Mouse (Mus musculus) embryonic facial prominence, embryonic 13.5 days (tissue): Measurements from ENCODE around the gene Frat2. TPM values are rescaled to one million over a fixed set of nuclear protein-coding genes. Genes with fewer than 3 reads are reported as not detected.
A peak's percentile ranks its signal among the peaks of the same experiment; 100 is the strongest.
"Not testable (repeated sequence)": the region's sequence is repeated elsewhere in the genome, so short reads cannot be mapped to it uniquely, and the experiment has no call there.

ENCODE experiments used
- ATAC-seq: fragments of 200-750 bp; cut with Nextera tagmentation; 2 replicates; pipeline ENCODE4 v1.8.0; 2017; ENCODE audit warnings: low read depth; ENCODE audit not compliant: insufficient number of reproducible peaks, insufficient read depth, low FRiP score, low TSS enrichment
- H3K27ac ChIP-seq: fragments of 300-500 bp; sonication (generic); 2 replicates; pipeline ENCODE4 v1.5.1; 2015; ENCODE audit warnings: moderate library complexity, mild to moderate bottlenecking, inconsistent platforms
- H3K27me3 ChIP-seq: fragments of 300-500 bp; sonication (generic); 2 replicates; pipeline ENCODE4 v1.6.1; 2015; ENCODE audit warnings: mild to moderate bottlenecking, inconsistent platforms
- H3K36me3 ChIP-seq: fragments of 300-500 bp; sonication (generic); 2 replicates; pipeline ENCODE4 v1.6.1; 2015; ENCODE audit warnings: mild to moderate bottlenecking, inconsistent platforms
- H3K4me1 ChIP-seq: fragments of 300-500 bp; sonication (generic); 2 replicates; pipeline ENCODE4 v1.6.1; 2015; ENCODE audit warnings: inconsistent platforms
- H3K4me2 ChIP-seq: fragments of 300-500 bp; sonication (generic); 2 replicates; pipeline ENCODE4 v1.6.1; 2015; ENCODE audit warnings: moderate library complexity, mild to moderate bottlenecking, inconsistent platforms
- H3K4me3 ChIP-seq: fragments of 300-500 bp; sonication (generic); 2 replicates; pipeline ENCODE4 v1.5.1; 2015; ENCODE audit warnings: mild to moderate bottlenecking, inconsistent platforms
- H3K9ac ChIP-seq: fragments of 300-500 bp; sonication (generic); 2 replicates; pipeline ENCODE4 v1.6.1; 2015; ENCODE audit warnings: mild to moderate bottlenecking, inconsistent platforms
- H3K9me3 ChIP-seq: fragments of 300-500 bp; sonication (generic); 2 replicates; pipeline ENCODE4 v1.6.1; 2016; ENCODE audit warnings: inconsistent platforms
- WGBS: fragments of 180-500 bp; shearing (Covaris S2); methylation state at CpG from one replicate; pipeline ENCODE4 v1.1.7; 2015; ENCODE audit warnings: mixed read lengths; 5-methylcytosine and 5-hydroxymethylcytosine counted together
- polyA plus RNA-seq: library from polyadenylated mRNA; unstranded; fragments of >200 nt; fragmentation: Nextera tagmentation; extraction: Ambion mirVana; gene quantifications from 2 replicates; pipeline ENCODE4 v1.2.1, GENCODE M21; 2015

Frat2 gene
- polyA plus RNA-seq, 1 experiment from 2014 or later: 5.3 TPM

DNA sequence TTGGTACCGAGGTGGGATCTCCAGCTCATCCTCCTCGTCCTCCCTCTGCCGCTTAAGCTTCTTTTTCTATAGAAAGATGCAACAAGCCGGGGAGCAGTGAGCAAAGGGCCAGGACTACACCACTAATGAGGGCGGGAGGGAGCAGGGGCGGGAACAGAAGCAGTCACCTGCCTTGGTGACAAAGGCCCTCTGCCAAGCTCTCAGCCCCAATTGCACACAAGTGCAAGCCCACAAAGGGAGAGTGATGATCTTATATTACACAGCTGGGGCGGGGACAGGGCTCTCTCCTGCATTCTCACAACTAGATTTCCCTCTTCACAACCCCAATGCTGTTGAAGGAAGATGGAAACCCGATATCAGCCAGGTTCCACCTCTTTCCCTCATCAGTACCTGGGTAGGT is 18.8 kb upstream of the Frat2 start:
- H3K27ac ChIP-seq: no peak overlapping the region
- no peak overlapping the region for H3K9ac ChIP-seq
- WGBS: 87% methylated on average over 8 of the region's 8 CpGs
- no peak overlapping the region for H3K4me3 ChIP-seq
- no peaks in the 10 kb centered on the region for H3K27me3 ChIP-seq
- H3K4me2 ChIP-seq: no peak overlapping the region
- H3K36me3 ChIP-seq: peaks cover 88% of the 10 kb centered on the region
- H3K9me3 ChIP-seq: no peaks in the 10 kb centered on the region
- H3K4me1 ChIP-seq: no peaks in the 10 kb centered on the region
- no peak for ATAC-seq

DNA sequence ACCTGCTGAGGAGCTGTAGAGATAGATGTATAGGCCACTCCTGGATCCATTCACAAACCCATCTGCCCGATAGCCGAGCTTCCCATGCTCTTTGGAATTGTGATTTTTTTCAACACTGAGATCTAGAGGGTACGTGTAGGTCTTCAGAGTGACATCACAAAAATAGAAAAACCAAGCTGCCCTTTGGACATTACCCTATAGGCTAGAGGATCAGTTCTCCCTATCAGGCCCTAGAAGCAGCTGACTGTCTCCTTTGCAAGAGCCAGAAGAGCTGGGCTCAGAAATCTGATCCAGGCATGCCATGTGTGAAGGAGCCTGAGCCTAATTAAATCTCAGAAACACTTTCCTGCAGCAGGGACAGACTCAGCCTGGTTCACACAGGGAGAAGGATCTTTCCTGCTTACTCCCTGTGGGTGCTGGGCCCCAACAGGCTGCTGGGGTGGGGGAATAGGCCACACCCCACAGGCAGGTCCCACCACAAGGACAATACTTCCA is 9.9 kb upstream of the Frat2 start:
- H3K36me3 ChIP-seq: peaks cover 18% of the 10 kb centered on the region
- no peak overlapping the region for H3K4me3 ChIP-seq
- WGBS: 76% methylated on average over 3 of the region's 3 CpGs
- no peak overlapping the region; the same call in 1 of the 2 replicates for H3K27ac ChIP-seq
- no peaks in the 10 kb centered on the region for H3K9me3 ChIP-seq
- H3K27me3 ChIP-seq: no peaks in the 10 kb centered on the region
- no peak for ATAC-seq
- H3K4me1 ChIP-seq: peaks cover 15% of the 10 kb centered on the region
- peak overlapping the region; percentile 32; the same call in 1 of the 2 replicates for H3K9ac ChIP-seq
- H3K4me2 ChIP-seq: no peak overlapping the region

- WGBS: 74% methylated on average over 5 of the region's 5 CpGs
- H3K36me3 ChIP-seq: peaks cover 11% of the 10 kb centered on the region
- H3K9ac ChIP-seq: no peak overlapping the region
- no peak overlapping the region for H3K4me3 ChIP-seq
- no peaks in the 10 kb centered on the region for H3K27me3 ChIP-seq
- no peak for ATAC-seq
- H3K4me2 ChIP-seq: no peak overlapping the region
- peaks cover 15% of the 10 kb centered on the region for H3K4me1 ChIP-seq
- no peak overlapping the region for H3K27ac ChIP-seq
- no peaks in the 10 kb centered on the region for H3K9me3 ChIP-seq
Observed at GRCm38 (mm10) chr19:41857086-41857762, 9.3 kb upstream of the Frat2 start.

GRCm38 (mm10) chr19:41852423-41852822 is 4.5 kb upstream of the Frat2 start:
- H3K27me3 ChIP-seq: no peaks in the 10 kb centered on the region
- 81% methylated on average over 4 of the region's 4 CpGs for WGBS
- no peak overlapping the region for H3K27ac ChIP-seq
- no peak for ATAC-seq
- H3K36me3 ChIP-seq: no peaks in the 10 kb centered on the region
- no peak overlapping the region for H3K9ac ChIP-seq
- no peak overlapping the region for H3K4me2 ChIP-seq
- H3K4me1 ChIP-seq: peaks cover 20% of the 10 kb centered on the region
- H3K9me3 ChIP-seq: no peaks in the 10 kb centered on the region
- no peak overlapping the region for H3K4me3 ChIP-seq

- H3K36me3 ChIP-seq: no peaks in the 10 kb centered on the region
- no peaks in the 10 kb centered on the region for H3K9me3 ChIP-seq
- H3K27ac ChIP-seq: peak overlapping the region; percentile 56
- peak overlapping the region; percentile 11 for H3K4me2 ChIP-seq
- peaks cover 25% of the 10 kb centered on the region for H3K4me1 ChIP-seq
- no peak overlapping the region for H3K4me3 ChIP-seq
- H3K9ac ChIP-seq: 0 out of 2 replicates have a peak overlapping the region, but pooled peaks have one; percentile 4
- peaks cover 10% of the 10 kb centered on the region for H3K27me3 ChIP-seq
- ATAC-seq: no peak
- 20% methylated on average over 14 of the region's 14 CpGs for WGBS
Observed at GRCm38 (mm10) chr19:41850719-41851543, 3.0 kb upstream of the Frat2 start.

- WGBS: 22% methylated on average over 6 of the region's 6 CpGs
- H3K27me3 ChIP-seq: peaks cover 17% of the 10 kb centered on the region
Observed at GRCm38 (mm10) chr19:41850021-41850718, 2.2 kb upstream of the Frat2 start.

GRCm38 (mm10) chr19:41847614-41847991 is 329 bp downstream of the Frat2 start:
- H3K9me3 ChIP-seq, H3K36me3 ChIP-seq: not testable (repeated sequence)
- WGBS: 0% methylated on average over 53 of the region's 53 CpGs
- peak overlapping the region; percentile 85 for H3K27ac ChIP-seq
- peaks cover 26% of the 10 kb centered on the region for H3K4me1 ChIP-seq
- peak overlapping the region; percentile 98 for H3K4me2 ChIP-seq
- ATAC-seq: peak; percentile 45
- peaks cover 21% of the 10 kb centered on the region for H3K27me3 ChIP-seq
- H3K4me3 ChIP-seq: peak overlapping the region; percentile 75
- H3K9ac ChIP-seq: peak overlapping the region; percentile 81

More at GRCm38 (mm10) chr19:41850021-41850718, 2.2 kb upstream of the Frat2 start:
- peak overlapping the region; percentile 11; the same call in 1 of the 2 replicates for H3K4me2 ChIP-seq
- H3K36me3 ChIP-seq: no peaks in the 10 kb centered on the region
- no peak overlapping the region for H3K4me3 ChIP-seq
- no peaks in the 10 kb centered on the region for H3K9me3 ChIP-seq
- H3K9ac ChIP-seq: 0 out of 2 replicates have a peak overlapping the region, but pooled peaks have one; percentile 4
- peak overlapping the region; percentile 56 for H3K27ac ChIP-seq
- H3K4me1 ChIP-seq: peaks cover 26% of the 10 kb centered on the region
- no peak for ATAC-seq

DNA sequence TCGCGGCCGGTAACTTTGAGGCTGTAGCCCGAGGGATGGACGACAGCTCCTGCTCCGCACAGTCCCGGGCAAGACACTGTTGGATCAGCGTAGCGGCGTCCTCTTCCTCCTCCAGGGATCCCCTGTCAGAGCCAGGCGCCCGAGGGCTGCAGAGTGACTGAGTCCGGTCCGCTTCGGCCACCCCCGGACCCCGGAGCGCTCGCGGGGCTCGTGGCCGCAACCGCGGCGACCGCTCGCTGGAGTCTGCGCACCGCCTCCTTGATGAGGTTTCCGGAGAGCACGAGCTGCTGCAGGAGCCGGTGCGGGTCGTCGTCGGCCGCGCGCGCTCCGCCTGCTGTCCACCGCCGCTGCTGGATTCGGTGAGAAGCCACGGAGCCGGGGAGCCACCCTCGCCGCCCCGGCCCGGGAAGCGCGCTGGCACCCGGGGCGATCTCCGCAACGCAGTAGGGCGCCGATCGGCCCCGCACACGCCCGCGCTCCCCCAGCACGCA is 796 bp downstream of the Frat2 start:
- Histone ChIP-seq H3K9me3 (no peaks in the 10 kb centered on the region), H3K4me1 (peaks cover 26% of the 10 kb centered on the region), H3K27me3 (peaks cover 21% of the 10 kb centered on the region), H3K4me3 (peak overlapping the region; percentile 75), H3K36me3 (no peaks in the 10 kb centered on the region), H3K27ac (peak overlapping the region; percentile 85), H3K4me2 (peak overlapping the region; percentile 98), H3K9ac (peak overlapping the region; percentile 81)
- no peak for ATAC-seq
- under 1% methylated on average over 64 of the region's 64 CpGs for WGBS

DNA sequence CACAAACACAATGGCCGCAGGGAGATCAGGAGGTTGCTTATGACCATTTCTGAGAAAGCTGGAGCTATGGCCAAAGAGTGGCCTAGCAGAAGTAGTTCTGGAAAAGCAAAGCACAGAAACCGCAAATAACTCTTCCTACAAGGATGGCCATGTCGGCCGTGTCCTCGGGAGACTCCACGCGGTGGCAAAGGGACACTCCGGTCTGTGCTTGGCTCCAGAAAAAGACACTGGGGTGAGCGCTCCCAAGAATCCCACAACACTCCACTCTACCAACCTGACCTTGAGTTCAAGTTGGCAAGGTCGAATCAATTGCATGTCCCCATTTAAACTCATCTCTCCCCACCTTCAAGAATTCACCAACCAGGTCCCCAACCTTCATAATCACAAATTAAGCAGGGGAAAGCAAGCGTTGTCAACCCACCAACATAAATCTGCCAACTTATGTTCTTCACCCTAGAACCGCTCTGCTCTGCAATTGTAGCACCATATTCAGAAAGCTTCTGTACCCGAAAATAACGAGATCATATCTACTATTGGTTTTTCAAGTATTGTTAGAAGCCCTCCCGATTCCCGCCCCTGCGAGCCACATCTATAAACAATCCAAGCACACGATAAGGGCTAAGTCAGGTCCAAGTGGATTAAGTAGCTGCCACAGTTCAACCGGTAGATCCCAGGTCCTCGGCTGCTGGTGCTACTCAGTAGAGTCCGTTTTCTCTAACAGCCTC is 1.4 kb downstream of the Frat2 start:
- peaks cover 21% of the 10 kb centered on the region for H3K27me3 ChIP-seq
- H3K27ac ChIP-seq: no peak overlapping the region
- peak overlapping the region; percentile 81 for H3K9ac ChIP-seq
- H3K36me3 ChIP-seq: no peaks in the 10 kb centered on the region
- H3K4me2 ChIP-seq: peak overlapping the region; percentile 98
- 12% methylated on average over 21 of the region's 21 CpGs for WGBS
- no peaks in the 10 kb centered on the region for H3K9me3 ChIP-seq
- ATAC-seq: no peak
- H3K4me1 ChIP-seq: peaks cover 26% of the 10 kb centered on the region
- peak overlapping the region; percentile 75 for H3K4me3 ChIP-seq

GRCm38 (mm10) chr19:41844345-41844744 is 3.6 kb downstream of the Frat2 start:
- Histone ChIP-seq H3K27ac (no peak overlapping the region), H3K4me3 (no peak overlapping the region), H3K4me1 (peaks cover 12% of the 10 kb centered on the region), H3K36me3 (no peaks in the 10 kb centered on the region), H3K9ac (no peak overlapping the region), H3K27me3 (peaks cover 21% of the 10 kb centered on the region), H3K9me3 (no peaks in the 10 kb centered on the region), H3K4me2 (no peak overlapping the region)
- no peak for ATAC-seq
- 86% methylated on average over 6 of the region's 6 CpGs for WGBS

GRCm38 (mm10) chr19:41842706-41843105 is 5.2 kb downstream of the Frat2 start:
- H3K27me3 ChIP-seq: peaks cover 21% of the 10 kb centered on the region

More at GRCm38 (mm10) chr19:41842706-41843105, 5.2 kb downstream of the Frat2 start:
- ATAC-seq: no peak
- no peaks in the 10 kb centered on the region for H3K36me3 ChIP-seq
- no peak overlapping the region for H3K27ac ChIP-seq
- H3K4me1 ChIP-seq: peaks cover 14% of the 10 kb centered on the region
- no peak overlapping the region for H3K9ac ChIP-seq
- WGBS: 78% methylated on average over 4 of the region's 4 CpGs
- no peak overlapping the region for H3K4me2 ChIP-seq
- H3K4me3 ChIP-seq: no peak overlapping the region
- no peaks in the 10 kb centered on the region for H3K9me3 ChIP-seq
